Mouse (Mus musculus) retina, embryonic 14.5 days (tissue): ENCODE measurements around the gene Frmd4a.
"Not testable (repeated sequence)": the region's sequence is repeated elsewhere in the genome, so short reads cannot be mapped to it uniquely, and the experiment has no call there.

ENCODE experiments used
- DNase-seq: peaks from one replicate; pipeline ENCODE4 v3.0.0-alpha.2; 2015; ENCODE audit warnings: low spot score

Frmd4a gene

GRCm38 (mm10) chr2:4557466-4557865 is 539.9 kb downstream of the Frmd4a start:
- no peak for DNase-seq

- DNase-seq: no peak
Measured at GRCm38 (mm10) chr2:4558651-4559203, 541.2 kb downstream of the Frmd4a start.

GRCm38 (mm10) chr2:4559211-4559882 is 541.8 kb downstream of the Frmd4a start:
- peak; percentile 81 for DNase-seq

- DNase-seq: no peak
Measured at GRCm38 (mm10) chr2:4559883-4560247, 542.3 kb downstream of the Frmd4a start.

GRCm38 (mm10) chr2:4560516-4560915 is 543.0 kb downstream of the Frmd4a start:
- DNase-seq: not testable (repeated sequence)

GRCm38 (mm10) chr2:4561196-4561595 is 543.7 kb downstream of the Frmd4a start:
- no peak for DNase-seq

- DNase-seq: no peak
Measured at GRCm38 (mm10) chr2:4562373-4562772, 544.9 kb downstream of the Frmd4a start.

GRCm38 (mm10) chr2:4562826-4563225 is 545.3 kb downstream of the Frmd4a start:
- DNase-seq: no peak

- DNase-seq: no peak
Measured at GRCm38 (mm10) chr2:4563322-4563721, 545.8 kb downstream of the Frmd4a start.

- DNase-seq: no peak
Measured at GRCm38 (mm10) chr2:4566260-4566955, 548.9 kb downstream of the Frmd4a start.

GRCm38 (mm10) chr2:4566956-4567680 is 549.6 kb downstream of the Frmd4a start:
- no peak for DNase-seq

- no peak for DNase-seq
Measured at GRCm38 (mm10) chr2:4568967-4569366, 551.5 kb downstream of the Frmd4a start.

- no peak for DNase-seq
Measured at GRCm38 (mm10) chr2:4570186-4570861, 552.8 kb downstream of the Frmd4a start.

- no peak for DNase-seq
Measured at GRCm38 (mm10) chr2:4572498-4573263, 555.2 kb downstream of the Frmd4a start.

- DNase-seq: no peak
Measured at GRCm38 (mm10) chr2:4573386-4573785, 555.9 kb downstream of the Frmd4a start.

- no peak for DNase-seq
Measured at GRCm38 (mm10) chr2:4574251-4574650, 556.7 kb downstream of the Frmd4a start.

GRCm38 (mm10) chr2:4575163-4575562 is 557.6 kb downstream of the Frmd4a start:
- DNase-seq: no peak

- DNase-seq: no peak
Measured at GRCm38 (mm10) chr2:4575975-4576374, 558.5 kb downstream of the Frmd4a start.

- DNase-seq: no peak
Measured at GRCm38 (mm10) chr2:4578291-4578690, 560.8 kb downstream of the Frmd4a start.

GRCm38 (mm10) chr2:4579357-4580068 is 562.0 kb downstream of the Frmd4a start:
- DNase-seq: no peak

- no peak for DNase-seq
Measured at GRCm38 (mm10) chr2:4580666-4581065, 563.1 kb downstream of the Frmd4a start.
